Mouse (Mus musculus) forebrain, embryonic 11.5 days (tissue): ENCODE results near the gene Scn5a. TPM values are rescaled to one million over a fixed set of nuclear protein-coding genes. Genes with fewer than 3 reads are reported as not detected.
A peak's percentile ranks its signal among the peaks of the same experiment; 100 is the strongest.

Experiments used
- ATAC-seq: fragments of 200-750 bp; cut with Nextera tagmentation; replicated peaks from 2 replicates; pipeline ENCODE4 v1.8.0; 2017; ENCODE audit warnings: moderate TSS enrichment; ENCODE audit not compliant: low FRiP score
- DNase-seq: peaks from one replicate; pipeline ENCODE4 v3.0.0-alpha.2; 2017; ENCODE audit warnings: low spot score
- H3K27ac ChIP-seq: fragments of 300-500 bp; sonication (generic); 2 replicates; pipeline ENCODE4 v1.5.1; 2014; ENCODE audit warnings: low read depth, low read length
- H3K27me3 ChIP-seq: fragments of 300-500 bp; sonication (generic); 2 replicates; pipeline ENCODE4 v1.6.1; 2014; ENCODE audit warnings: mild to moderate bottlenecking, low read length, mixed read lengths; ENCODE audit not compliant: control insufficient read depth, insufficient read depth
- H3K36me3 ChIP-seq: fragments of 300-500 bp; sonication (generic); 2 replicates; pipeline ENCODE4 v1.6.1; 2014; ENCODE audit warnings: mild to moderate bottlenecking, low read length, moderate library complexity, mixed read lengths; ENCODE audit not compliant: control insufficient read depth, insufficient read depth
- H3K4me1 ChIP-seq: fragments of 300-500 bp; sonication (generic); replicated peaks from 2 replicates; pipeline ENCODE4 v1.6.1; 2014; ENCODE audit warnings: low read length, mixed read lengths; ENCODE audit not compliant: control insufficient read depth, insufficient read depth
- H3K4me2 ChIP-seq: fragments of 300-500 bp; sonication (generic); 2 replicates; pipeline ENCODE4 v1.6.1; 2014; ENCODE audit warnings: low read depth, mild to moderate bottlenecking, low read length, moderate library complexity, mixed read lengths; ENCODE audit not compliant: severe bottlenecking
- H3K4me3 ChIP-seq: fragments of 300-500 bp; sonication (generic); 2 replicates; pipeline ENCODE4 v1.5.1; 2014; ENCODE audit warnings: low read depth, low read length
- H3K9ac ChIP-seq: fragments of 300-500 bp; sonication (generic); 2 replicates; pipeline ENCODE4 v1.6.1; 2014; ENCODE audit warnings: low read length
- H3K9me3 ChIP-seq: fragments of 300-500 bp; sonication (generic); 2 replicates; pipeline ENCODE4 v1.6.1; 2016; ENCODE audit warnings: low read length, mixed read lengths; ENCODE audit not compliant: control insufficient read depth
- WGBS: fragments of 180-500 bp; shearing (Covaris S2); extraction: QIAGEN DNeasy Blood & Tissue Kit; methylation state at CpG from one replicate; pipeline ENCODE4 v1.1.7; 2014; 5-methylcytosine and 5-hydroxymethylcytosine counted together
- polyA plus RNA-seq: library from polyadenylated mRNA; unstranded; fragments of >200 nt; fragmentation: Nextera tagmentation; extraction: Ambion mirVana; gene quantifications from 2 replicates; pipeline ENCODE4 v1.2.1, GENCODE M21; 2014

The Scn5a gene
- polyA plus RNA-seq, 1 experiment from 2014 or later = 3.2 TPM

GRCm38 (mm10) chr9:119597332-119597731 is 18.5 kb upstream of the Scn5a start:
- no peaks in the 10 kb centered on the region; the same call in 1 of the 2 replicates for H3K9me3 ChIP-seq

GRCm38 (mm10) chr9:119589592-119589991 is 10.8 kb upstream of the Scn5a start:
- WGBS = 88% methylated on average over 8 of the region's 8 CpGs
- Histone ChIP-seq H3K4me1 (no peaks in the 10 kb centered on the region), H3K9me3 (no peaks in the 10 kb centered on the region), H3K27ac (no peak overlapping the region), H3K27me3 (no peaks in the 10 kb centered on the region), H3K4me2 (no peak overlapping the region), H3K9ac (no peak overlapping the region), H3K36me3 (no peaks in the 10 kb centered on the region), H3K4me3 (no peak overlapping the region)
- DNase-seq (no peak), ATAC-seq (no peak)

More at GRCm38 (mm10) chr9:119597332-119597731, 18.5 kb upstream of the Scn5a start:
- Histone ChIP-seq H3K27ac (no peak overlapping the region), H3K27me3 (no peaks in the 10 kb centered on the region), H3K36me3 (no peaks in the 10 kb centered on the region), H3K4me1 (no peaks in the 10 kb centered on the region), H3K9ac (no peak overlapping the region), H3K4me3 (no peak overlapping the region), H3K4me2 (no peak overlapping the region)
- ATAC-seq = no peak
- WGBS = 81% methylated on average over 8 of the region's 8 CpGs
- no peak for DNase-seq

- H3K36me3 ChIP-seq = no peaks in the 10 kb centered on the region
- H3K9ac ChIP-seq = no peak overlapping the region
- 51% methylated on average over 26 of the region's 26 CpGs for WGBS
- H3K27ac ChIP-seq = no peak overlapping the region
- no peak overlapping the region for H3K4me2 ChIP-seq
- no peaks in the 10 kb centered on the region for H3K9me3 ChIP-seq
- H3K4me3 ChIP-seq = no peak overlapping the region
- H3K4me1 ChIP-seq = no peaks in the 10 kb centered on the region
- H3K27me3 ChIP-seq = no peaks in the 10 kb centered on the region
- no peak for ATAC-seq
- no peak for DNase-seq
Measured at GRCm38 (mm10) chr9:119588763-119589449, 10.1 kb upstream of the Scn5a start.

- 2% methylated on average over 6 of the region's 6 CpGs for WGBS
- peaks cover 38% of the 10 kb centered on the region for H3K27me3 ChIP-seq
- peak; percentile 52; the same call in 1 of the 2 replicates for ATAC-seq
Measured at GRCm38 (mm10) chr9:119580668-119581067, 1.9 kb upstream of the Scn5a start.

GRCm38 (mm10) chr9:119580187-119580586 is 1.4 kb upstream of the Scn5a start:
- DNase-seq = no peak
- Histone ChIP-seq H3K4me2 (no peak overlapping the region), H3K27ac (no peak overlapping the region), H3K36me3 (no peaks in the 10 kb centered on the region), H3K27me3 (peaks cover 38% of the 10 kb centered on the region), H3K9ac (no peak overlapping the region), H3K4me1 (peaks cover 10% of the 10 kb centered on the region; the same call in 1 of the 2 replicates), H3K4me3 (no peak overlapping the region), H3K9me3 (no peaks in the 10 kb centered on the region)
- WGBS = 91% methylated on average over 17 of the region's 17 CpGs
- ATAC-seq = no peak

More at GRCm38 (mm10) chr9:119580668-119581067, 1.9 kb upstream of the Scn5a start:
- no peak overlapping the region for H3K27ac ChIP-seq
- H3K4me3 ChIP-seq = no peak overlapping the region
- no peak overlapping the region for H3K4me2 ChIP-seq
- peak; percentile 89 for DNase-seq
- no peaks in the 10 kb centered on the region for H3K36me3 ChIP-seq
- H3K9me3 ChIP-seq = no peaks in the 10 kb centered on the region
- no peak overlapping the region for H3K9ac ChIP-seq
- H3K4me1 ChIP-seq = peaks cover 10% of the 10 kb centered on the region; the same call in 1 of the 2 replicates

- peaks cover 38% of the 10 kb centered on the region for H3K27me3 ChIP-seq
Measured at GRCm38 (mm10) chr9:119578311-119578635, 543 bp downstream of the Scn5a start.

GRCm38 (mm10) chr9:119576977-119577376 is 1.8 kb downstream of the Scn5a start:
- H3K9me3 ChIP-seq = no peaks in the 10 kb centered on the region
- H3K4me1 ChIP-seq = peaks cover 24% of the 10 kb centered on the region
- H3K27ac ChIP-seq = no peak overlapping the region
- no peaks in the 10 kb centered on the region for H3K36me3 ChIP-seq
- H3K27me3 ChIP-seq = peaks cover 41% of the 10 kb centered on the region
- ATAC-seq (no peak), DNase-seq (no peak)
- no peak overlapping the region for H3K9ac ChIP-seq
- no peak overlapping the region for H3K4me2 ChIP-seq
- no peak overlapping the region for H3K4me3 ChIP-seq
- WGBS = 93% methylated on average over 2 of the region's 2 CpGs

More at GRCm38 (mm10) chr9:119578311-119578635, 543 bp downstream of the Scn5a start:
- H3K27ac ChIP-seq = no peak overlapping the region
- peaks cover 14% of the 10 kb centered on the region; the same call in 1 of the 2 replicates for H3K4me1 ChIP-seq
- peak; percentile 7; the same call in 1 of the 2 replicates for ATAC-seq
- peak overlapping the region; percentile 75 for H3K4me2 ChIP-seq
- H3K9me3 ChIP-seq = no peaks in the 10 kb centered on the region
- H3K4me3 ChIP-seq = peak overlapping the region; percentile 69
- WGBS = 0% methylated on average over 21 of the region's 24 CpGs
- DNase-seq = no peak
- peak overlapping the region; percentile 66 for H3K9ac ChIP-seq
- no peaks in the 10 kb centered on the region for H3K36me3 ChIP-seq

- WGBS = 60% methylated on average over 9 of the region's 9 CpGs
- ATAC-seq = no peak
- peaks cover 41% of the 10 kb centered on the region for H3K27me3 ChIP-seq
Measured at GRCm38 (mm10) chr9:119575732-119576131, 3.1 kb downstream of the Scn5a start.

GRCm38 (mm10) chr9:119574366-119574765 is 4.5 kb downstream of the Scn5a start:
- WGBS = 88% methylated on average over 7 of the region's 7 CpGs

More at GRCm38 (mm10) chr9:119575732-119576131, 3.1 kb downstream of the Scn5a start:
- H3K9ac ChIP-seq = no peak overlapping the region
- no peak overlapping the region for H3K27ac ChIP-seq
- no peaks in the 10 kb centered on the region for H3K36me3 ChIP-seq
- H3K4me1 ChIP-seq = peaks cover 36% of the 10 kb centered on the region
- H3K4me2 ChIP-seq = no peak overlapping the region
- H3K4me3 ChIP-seq = no peak overlapping the region
- no peaks in the 10 kb centered on the region for H3K9me3 ChIP-seq
- no peak for DNase-seq

More at GRCm38 (mm10) chr9:119574366-119574765, 4.5 kb downstream of the Scn5a start:
- DNase-seq = no peak
- Histone ChIP-seq H3K4me2 (no peak overlapping the region), H3K36me3 (no peaks in the 10 kb centered on the region), H3K9ac (no peak overlapping the region), H3K4me3 (no peak overlapping the region), H3K27ac (no peak overlapping the region), H3K9me3 (no peaks in the 10 kb centered on the region), H3K4me1 (peaks cover 36% of the 10 kb centered on the region), H3K27me3 (peaks cover 34% of the 10 kb centered on the region)
- no peak for ATAC-seq
